In the genomic region with DNA sequence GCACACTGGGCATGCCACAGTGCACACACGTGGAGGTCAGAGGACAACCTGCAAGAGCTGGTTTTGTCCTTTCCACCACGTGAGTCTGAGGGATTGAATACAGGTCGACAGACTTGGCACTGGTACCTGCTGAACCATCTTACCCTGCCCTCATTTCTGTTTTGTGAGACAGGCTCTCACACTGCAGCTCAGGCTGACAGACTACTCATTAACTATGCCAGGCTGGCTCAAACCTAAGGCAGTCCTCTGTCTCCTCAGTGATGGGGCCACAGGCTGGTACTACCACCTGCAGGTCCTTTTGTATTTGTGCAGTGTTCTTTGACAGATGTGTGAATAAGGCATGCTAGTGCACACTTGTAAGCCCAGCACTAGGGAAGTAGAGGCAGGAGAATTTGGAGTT, we compare ENCODE assay signal across 22 mouse cellular contexts. TPM values are rescaled to one million over a fixed set of nuclear protein-coding genes. Genes with fewer than 3 reads are reported as not detected.
DNase-seq lines count a peak whose midpoint lies in the region; ATAC-seq and TF ChIP-seq lines count a peak whose summit lies in the region.
"Had no signal": no experiment of that assay in that cellular context is flagged by ENCODE, and none has a peak within 500 bp of the region (broad histone marks: within the 10 kb centered on the region; RNA-seq: fewer than 3 reads in every experiment).

No protein-coding gene starts in this region.

- TF ChIP-seq CTCF in lung, embryonic 14.5 days (IDR thresholded peaks at IDR 0.05; ENCODE audit: low read depth): peak; percentile 24; the same call in 1 of the 2 replicates
- no peak for TF ChIP-seq CTCF in hindbrain, postnatal 0 days (IDR thresholded peaks at IDR 0.05; ENCODE audit: low read depth)

- H3K4me1 ChIP-seq in lung, embryonic 14.5 days (ENCODE audit: insufficient read depth): peaks cover 3% of the 10 kb centered on the region; the same call in 1 of the 2 replicates
- peaks cover 8% of the 10 kb centered on the region; the same call in 1 of the 2 replicates for H3K4me1 ChIP-seq in kidney, embryonic 16.5 days (ENCODE audit: insufficient read depth, low read length)
- no peaks in the 10 kb centered on the region for H3K4me1 ChIP-seq in hindbrain, postnatal 0 days (ENCODE audit: insufficient read depth, low read length)

- H3K36me3 ChIP-seq in lung, embryonic 14.5 days (ENCODE audit: insufficient read depth): no peaks in the 10 kb centered on the region
- no peaks in the 10 kb centered on the region for H3K36me3 ChIP-seq in kidney, embryonic 16.5 days (ENCODE audit: insufficient read depth, low read length)
- H3K36me3 ChIP-seq in hindbrain, postnatal 0 days (ENCODE audit: insufficient read depth, low read length): no peaks in the 10 kb centered on the region
- H3K36me3 ChIP-seq: embryonic facial prominence, embryonic 15.5 days; forebrain, embryonic 10.5 days; heart, embryonic 10.5 days; limb, embryonic 15.5 days; lung, embryonic 15.5 days had no signal

- no peak overlapping the region for H3K9ac ChIP-seq in lung, embryonic 14.5 days
- H3K9ac ChIP-seq in kidney, embryonic 16.5 days (replicated peaks; ENCODE audit: low read length): no peak overlapping the region
- no peak overlapping the region for H3K9ac ChIP-seq in hindbrain, postnatal 0 days (replicated peaks; ENCODE audit: low read length)
- H3K9ac ChIP-seq: embryonic facial prominence, embryonic 15.5 days; limb, embryonic 15.5 days; lung, embryonic 15.5 days had no signal

- H3K4me3 ChIP-seq in lung, embryonic 14.5 days (ENCODE audit: low read depth, low read length): no peak overlapping the region
- H3K4me3 ChIP-seq in kidney, embryonic 16.5 days (ENCODE audit: low read length): no peak overlapping the region
- no peak overlapping the region for H3K4me3 ChIP-seq in hindbrain, postnatal 0 days (ENCODE audit: low read length)
- H3K4me3 ChIP-seq: embryonic facial prominence, embryonic 15.5 days; forebrain, embryonic 10.5 days; heart, embryonic 10.5 days; limb, embryonic 15.5 days; lung, embryonic 15.5 days had no signal

- no peak for DNase-seq in lung, embryonic 14.5 days
- no peak for DNase-seq in lung, adult 18-20 months
- DNase-seq in ES-CJ7 (ENCODE audit: low read depth, low spot score): peak; percentile 35
- no peak for DNase-seq in adrenal gland, postnatal 4 days (ENCODE audit: low spot score in 2 of 2)
- no peak for DNase-seq in spleen, adult 18-20 months
- DNase-seq in hindbrain, postnatal 0 days (ENCODE audit: low spot score): no peak
- DNase-seq: adrenal gland, postnatal 25 days; cerebellum, adult 11-12 months; cerebellum, postnatal 14 days; embryo, embryonic 11 days; layer of hippocampus, postnatal 36 days; right cerebral cortex, postnatal 4 days; thymus, postnatal 4 days had no signal

- H3K27me3 ChIP-seq in lung, embryonic 14.5 days (ENCODE audit: insufficient read depth, low read length): no peaks in the 10 kb centered on the region
- H3K27me3 ChIP-seq in kidney, embryonic 16.5 days (ENCODE audit: insufficient read depth, low read length): no peaks in the 10 kb centered on the region
- H3K27me3 ChIP-seq in hindbrain, postnatal 0 days (ENCODE audit: insufficient read depth, low read length): no peaks in the 10 kb centered on the region
- H3K27me3 ChIP-seq: embryonic facial prominence, embryonic 15.5 days; limb, embryonic 15.5 days; lung, embryonic 15.5 days had no signal

- H3K4me2 ChIP-seq in lung, embryonic 14.5 days: no peak overlapping the region
- H3K4me2 ChIP-seq in kidney, embryonic 16.5 days (replicated peaks; ENCODE audit: low read depth, low read length): no peak overlapping the region
- H3K4me2 ChIP-seq in hindbrain, postnatal 0 days (ENCODE audit: low read depth, low read length): no peak overlapping the region
- H3K4me2 ChIP-seq: embryonic facial prominence, embryonic 15.5 days; limb, embryonic 15.5 days; lung, embryonic 15.5 days; midbrain, embryonic 11.5 days had no signal

- H3K9me3 ChIP-seq in lung, embryonic 14.5 days (ENCODE audit: low read depth, low read length): no peaks in the 10 kb centered on the region
- H3K9me3 ChIP-seq in kidney, embryonic 16.5 days (ENCODE audit: low read length): no peaks in the 10 kb centered on the region
- no peaks in the 10 kb centered on the region for H3K9me3 ChIP-seq in hindbrain, postnatal 0 days (ENCODE audit: low read length)
- H3K9me3 ChIP-seq: embryonic facial prominence, embryonic 15.5 days; forebrain, embryonic 10.5 days; heart, embryonic 10.5 days; limb, embryonic 15.5 days; lung, embryonic 15.5 days had no signal

- ATAC-seq in lung, embryonic 14.5 days (ENCODE audit: insufficient read depth): no peak
- peak; percentile 55 for ATAC-seq in kidney, embryonic 16.5 days (ENCODE audit: low FRiP score, low TSS enrichment)
- ATAC-seq in hindbrain, postnatal 0 days: no peak
- ATAC-seq: CD4-positive, CD25-positive, alpha-beta regulatory T cell, adult 4 months had no signal

- no peak overlapping the region for H3K27ac ChIP-seq in lung, embryonic 14.5 days (ENCODE audit: low read depth)
- no peak overlapping the region for H3K27ac ChIP-seq in kidney, embryonic 16.5 days (ENCODE audit: low read length)
- H3K27ac ChIP-seq in hindbrain, postnatal 0 days: no peak overlapping the region
- H3K27ac ChIP-seq: embryonic facial prominence, embryonic 15.5 days; forebrain, embryonic 10.5 days; heart, embryonic 10.5 days; limb, embryonic 15.5 days; lung, embryonic 15.5 days had no signal

- 67% methylated on average over 3 of the region's 3 CpGs for WGBS in lung, embryonic 14.5 days
- 71% methylated on average over 3 of the region's 3 CpGs for WGBS in kidney, embryonic 16.5 days
- 68% methylated on average over 3 of the region's 3 CpGs for WGBS in hindbrain, postnatal 0 days

RNA-seq across cellular contexts. Expression of gene Mrpl4, which starts 7.5 kb away (rescaled TPM):
- 156 and 166 TPM in 2 replicates for polyA plus RNA-seq in lung, embryonic 14.5 days (2014; fragmentation: Nextera tagmentation; extraction: Ambion mirVana)
- polyA plus RNA-seq in kidney, embryonic 16.5 days (2015; fragmentation: Nextera tagmentation; extraction: Ambion mirVana): 161 and 169 TPM in 2 replicates
- total RNA-seq in adrenal gland, postnatal 4 days (2021): 10 to 100 TPM; 96.9 to 97.0 TPM
- 104 and 107 TPM in 2 replicates for total RNA-seq in hindbrain, postnatal 0 days (2014; rRNA removed)
- polyA plus RNA-seq in hindbrain, postnatal 0 days (2015; fragmentation: Nextera tagmentation; extraction: Ambion mirVana): 117 and 124 TPM in 2 replicates

RNA-seq across cellular contexts. Expression of gene S1pr2, which starts 18.5 kb away (rescaled TPM):
- 58.0 and 62.3 TPM in 2 replicates for polyA plus RNA-seq in lung, embryonic 14.5 days (2014; fragmentation: Nextera tagmentation; extraction: Ambion mirVana)
- 35.1 and 37.7 TPM in 2 replicates for polyA plus RNA-seq in kidney, embryonic 16.5 days (2015; fragmentation: Nextera tagmentation; extraction: Ambion mirVana)
- 10 to 100 TPM; 12.2 to 17.0 TPM for total RNA-seq in adrenal gland, postnatal 4 days (2021)
- 3.4 and 6.0 TPM in 2 replicates for total RNA-seq in hindbrain, postnatal 0 days (2014; rRNA removed)
- 6.9 and 8.5 TPM in 2 replicates for polyA plus RNA-seq in hindbrain, postnatal 0 days (2015; fragmentation: Nextera tagmentation; extraction: Ambion mirVana)

RNA-seq across cellular contexts. Expression of gene Icam1, which starts 20.7 kb away (rescaled TPM):
- polyA plus RNA-seq in lung, embryonic 14.5 days (2014; fragmentation: Nextera tagmentation; extraction: Ambion mirVana): 33.6 and 41.5 TPM in 2 replicates
- polyA plus RNA-seq in kidney, embryonic 16.5 days (2015; fragmentation: Nextera tagmentation; extraction: Ambion mirVana): 14.2 and 18.0 TPM in 2 replicates
- total RNA-seq in adrenal gland, postnatal 4 days (2021): 10 to 100 TPM in 1 of 2 experiments, 1 to 10 TPM in 1; 10.0 to 11.7 TPM
- 4.3 and 5.0 TPM in 2 replicates for total RNA-seq in hindbrain, postnatal 0 days (2014; rRNA removed)
- polyA plus RNA-seq in hindbrain, postnatal 0 days (2015; fragmentation: Nextera tagmentation; extraction: Ambion mirVana): 3.8 and 4.4 TPM in 2 replicates

RNA-seq across cellular contexts. Expression of gene Icam4, which starts 34.1 kb away (rescaled TPM):
- polyA plus RNA-seq in lung, embryonic 14.5 days (2014; fragmentation: Nextera tagmentation; extraction: Ambion mirVana): 1.5 TPM in 2 replicates
- polyA plus RNA-seq in kidney, embryonic 16.5 days (2015; fragmentation: Nextera tagmentation; extraction: Ambion mirVana): 0.84 and 0.91 TPM in 2 replicates
- 1 to 10 TPM; 3.8 to 4.5 TPM for total RNA-seq in adrenal gland, postnatal 4 days (2021)
- not detected in 2 replicates for total RNA-seq in hindbrain, postnatal 0 days (2014; rRNA removed)
- polyA plus RNA-seq in hindbrain, postnatal 0 days (2015; fragmentation: Nextera tagmentation; extraction: Ambion mirVana): 0.15 TPM in 1 of 2 replicates, not detected in the other
- total RNA-seq: gastrocnemius, postnatal 4 days had no signal

RNA-seq across cellular contexts. Expression of gene Dnmt1, which starts 35.4 kb away (rescaled TPM):
- 77.0 and 82.1 TPM in 2 replicates for polyA plus RNA-seq in lung, embryonic 14.5 days (2014; fragmentation: Nextera tagmentation; extraction: Ambion mirVana)
- 107 and 110 TPM in 2 replicates for polyA plus RNA-seq in kidney, embryonic 16.5 days (2015; fragmentation: Nextera tagmentation; extraction: Ambion mirVana)
- total RNA-seq in adrenal gland, postnatal 4 days (2021): 10 to 100 TPM; 71.8 to 89.6 TPM
- total RNA-seq in hindbrain, postnatal 0 days (2014; rRNA removed): 78.2 and 86.5 TPM in 2 replicates
- 36.1 and 36.2 TPM in 2 replicates for polyA plus RNA-seq in hindbrain, postnatal 0 days (2015; fragmentation: Nextera tagmentation; extraction: Ambion mirVana)
